Mouse (Mus musculus): ENCODE results near the gene Tmem179b. TPM values are rescaled to one million over a fixed set of nuclear protein-coding genes. Genes with fewer than 3 reads are reported as not detected.

The Tmem179b gene
- polyA plus RNA-seq, 1 experiment from 2014 or later, result 45.7 TPM

DNA sequence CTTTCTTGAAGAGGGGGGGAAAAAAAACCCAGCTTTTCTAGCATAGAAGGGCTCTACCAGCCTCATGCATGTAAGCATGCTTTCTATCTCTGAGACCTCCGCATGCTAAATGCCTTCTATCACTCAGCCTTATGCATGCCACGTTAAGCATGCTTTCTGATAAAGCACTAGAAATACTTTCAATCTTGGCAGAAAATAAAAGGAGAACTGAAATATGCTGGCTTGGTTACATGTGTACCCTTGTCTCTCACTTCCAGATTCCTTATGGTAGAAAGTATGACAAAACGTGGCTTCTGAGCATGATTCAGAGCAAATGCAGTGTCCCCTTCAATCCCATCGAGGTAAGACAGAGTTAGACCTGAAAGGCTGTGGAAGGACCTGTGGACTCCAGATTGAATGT, 11.0 kb downstream of the Tmem179b start:
- ATAC-seq (ENCODE audit: low FRiP score) (no peak), DNase-seq (ENCODE audit: low spot score, missing footprints) (no peak)
- no peak overlapping the region for H3K27ac ChIP-seq (ENCODE audit: low read depth, low read length)
- H3K27me3 ChIP-seq (ENCODE audit: control insufficient read depth, insufficient read depth, low read length), result no peaks in the 10 kb centered on the region
- H3K4me1 ChIP-seq (ENCODE audit: control insufficient read depth, insufficient read depth, low read length), result peaks cover 2% of the 10 kb centered on the region
- H3K9ac ChIP-seq (ENCODE audit: low read length), result no peak overlapping the region
- H3K36me3 ChIP-seq (ENCODE audit: control insufficient read depth, insufficient read depth, low read length), result peaks cover 54% of the 10 kb centered on the region
- no peak overlapping the region for H3K4me2 ChIP-seq
- H3K4me3 ChIP-seq (ENCODE audit: low read depth, low read length), result no peak overlapping the region
- 96% methylated on average over 4 of the region's 4 CpGs for WGBS
- no peaks in the 10 kb centered on the region for H3K9me3 ChIP-seq (ENCODE audit: control insufficient read depth, low read length)

DNA sequence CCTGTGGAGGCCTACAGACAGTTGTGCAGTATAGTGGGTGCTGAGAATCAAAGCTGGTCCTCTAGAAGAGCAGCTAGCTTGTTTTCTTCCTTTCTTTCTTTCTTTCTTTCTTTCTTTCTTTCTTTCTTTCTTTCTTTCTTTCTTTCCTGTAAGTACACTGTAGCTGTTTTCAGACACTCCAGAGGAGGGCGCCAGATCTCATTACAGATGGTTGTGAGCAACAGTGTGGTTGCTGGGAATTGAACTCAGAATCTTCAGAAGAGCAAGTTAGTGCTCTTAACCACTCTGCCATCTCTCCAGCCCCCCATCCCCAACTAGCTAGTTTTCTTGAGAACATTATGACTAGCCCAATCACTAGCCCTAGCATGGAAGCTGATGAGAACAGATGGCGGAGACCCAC, 13.5 kb downstream of the Tmem179b start:
- DNase-seq (ENCODE audit: low spot score, missing footprints), result no peak
- no peak overlapping the region for H3K4me3 ChIP-seq (ENCODE audit: low read depth, low read length)
- no peak overlapping the region for H3K4me2 ChIP-seq
- H3K36me3 ChIP-seq (ENCODE audit: control insufficient read depth, insufficient read depth, low read length), result peaks cover 30% of the 10 kb centered on the region
- no peak for ATAC-seq (ENCODE audit: low FRiP score)
- 92% methylated on average over 2 of the region's 2 CpGs for WGBS
- H3K9me3 ChIP-seq (ENCODE audit: control insufficient read depth, low read length), result no peaks in the 10 kb centered on the region
- no peaks in the 10 kb centered on the region for H3K27me3 ChIP-seq (ENCODE audit: control insufficient read depth, insufficient read depth, low read length)
- no peak overlapping the region for H3K9ac ChIP-seq (ENCODE audit: low read length)
- peaks cover 10% of the 10 kb centered on the region for H3K4me1 ChIP-seq (ENCODE audit: control insufficient read depth, insufficient read depth, low read length)
- no peak overlapping the region for H3K27ac ChIP-seq (ENCODE audit: low read depth, low read length)

DNA sequence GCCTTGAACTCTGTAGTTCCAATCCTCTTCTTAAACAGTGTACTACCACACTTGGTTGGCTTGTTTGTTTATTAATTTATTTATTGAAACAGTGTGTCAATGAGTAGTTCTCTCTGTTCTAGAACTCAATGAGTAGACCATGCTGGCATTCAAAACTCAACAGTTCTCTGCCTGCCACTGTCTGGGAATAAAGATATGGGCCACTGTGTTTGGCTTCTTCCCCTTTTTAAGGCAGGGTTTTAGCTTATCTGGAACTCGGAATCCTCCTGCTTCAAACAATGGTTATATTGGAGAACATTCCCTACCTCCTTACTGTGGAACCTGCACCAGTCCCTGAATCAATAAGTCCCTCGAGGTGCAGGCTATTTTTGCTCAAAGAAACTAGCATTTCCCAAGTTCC, 15.4 kb downstream of the Tmem179b start:
- H3K27ac ChIP-seq (ENCODE audit: low read depth, low read length), result no peak overlapping the region
- no peak overlapping the region for H3K4me2 ChIP-seq
- no peak overlapping the region for H3K9ac ChIP-seq (ENCODE audit: low read length)
- H3K4me3 ChIP-seq (ENCODE audit: low read depth, low read length), result no peak overlapping the region
- H3K27me3 ChIP-seq (ENCODE audit: control insufficient read depth, insufficient read depth, low read length), result no peaks in the 10 kb centered on the region
- 89% methylated on average over 2 of the region's 2 CpGs for WGBS
- H3K36me3 ChIP-seq (ENCODE audit: control insufficient read depth, insufficient read depth, low read length), result peaks cover 19% of the 10 kb centered on the region
- H3K4me1 ChIP-seq (ENCODE audit: control insufficient read depth, insufficient read depth, low read length), result peaks cover 10% of the 10 kb centered on the region
- no peak for ATAC-seq (ENCODE audit: low FRiP score)
- no peak for DNase-seq (ENCODE audit: low spot score, missing footprints)
- H3K9me3 ChIP-seq (ENCODE audit: control insufficient read depth, low read length), result no peaks in the 10 kb centered on the region

DNA sequence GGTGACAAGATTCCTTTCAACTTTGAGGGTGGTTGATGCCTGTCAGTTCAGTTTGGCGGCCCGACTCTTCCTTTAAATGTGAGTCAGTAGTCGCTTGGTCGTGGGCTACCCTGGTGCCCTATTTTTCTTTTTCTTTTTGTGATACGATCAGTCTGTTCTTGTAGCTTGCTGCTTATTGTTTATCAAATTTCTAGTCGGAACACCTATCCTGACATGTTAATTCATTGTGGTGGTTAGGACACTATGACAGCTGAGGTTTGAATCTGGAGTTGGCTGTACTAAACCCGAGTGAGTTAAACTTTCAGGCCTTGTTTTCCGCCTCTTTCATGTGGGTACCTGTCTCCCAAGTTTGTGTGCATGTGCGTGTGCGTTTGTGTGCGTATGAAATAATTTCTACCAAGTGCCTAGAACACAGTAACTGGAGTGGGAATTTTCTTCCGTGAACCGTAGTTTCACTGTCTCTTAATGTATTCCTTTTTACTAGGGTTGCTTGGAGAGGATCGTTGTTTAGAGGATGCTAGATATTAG, 16.7 kb downstream of the Tmem179b start:
- H3K27me3 ChIP-seq (ENCODE audit: control insufficient read depth, insufficient read depth, low read length), result no peaks in the 10 kb centered on the region
- peak overlapping the region; percentile 75 for H3K27ac ChIP-seq (ENCODE audit: low read depth, low read length)
- no peak for DNase-seq (ENCODE audit: low spot score, missing footprints)

DNA sequence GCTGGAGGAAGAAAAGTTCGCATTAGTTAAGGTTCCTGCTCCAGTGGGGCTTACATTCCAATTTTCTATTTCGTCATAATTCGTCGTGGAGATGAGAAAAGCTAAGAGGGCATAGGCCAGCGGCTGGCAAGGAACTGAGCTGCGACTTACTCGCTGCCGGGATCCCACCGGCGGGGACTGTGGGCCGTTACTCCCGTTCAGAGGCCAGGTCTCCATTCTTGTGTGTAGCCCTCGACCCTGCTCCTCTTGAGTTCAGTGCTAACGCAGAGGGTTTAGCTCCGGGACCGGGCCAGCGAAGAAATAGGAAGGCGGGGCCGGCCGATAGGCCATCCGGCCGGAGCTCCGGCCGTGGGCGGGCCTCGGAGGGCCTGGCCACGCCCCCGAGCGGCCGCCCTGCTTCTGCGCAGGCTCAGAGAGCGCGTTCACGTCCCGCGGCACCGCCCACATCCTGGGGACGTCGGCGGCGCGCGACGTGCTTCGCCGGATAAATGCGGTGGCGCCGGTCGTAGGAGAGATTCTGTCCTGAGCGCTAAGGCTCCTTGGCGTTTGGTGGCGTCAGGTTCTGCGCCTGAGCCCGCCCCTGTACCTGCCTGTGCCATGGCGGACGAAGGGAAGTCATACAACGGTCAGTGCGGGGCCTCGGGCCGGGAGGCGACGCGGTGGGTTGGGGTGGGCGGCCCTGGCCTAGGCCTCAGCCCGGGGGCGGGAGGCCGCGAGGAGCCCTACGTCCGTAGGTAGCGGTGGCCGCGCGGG, 17.5 kb downstream of the Tmem179b start, which contains the start of gene Nxf1:
Gene Nxf1, plus strand, starts transcription at position 439 of the 753 bp plus-strand sequence.
- Histone ChIP-seq H3K27me3 (ENCODE audit: control insufficient read depth, insufficient read depth, low read length) (no peaks in the 10 kb centered on the region), H3K4me1 (ENCODE audit: control insufficient read depth, insufficient read depth, low read length) (peaks cover 10% of the 10 kb centered on the region), H3K36me3 (ENCODE audit: control insufficient read depth, insufficient read depth, low read length) (peaks cover 15% of the 10 kb centered on the region), H3K4me3 (ENCODE audit: low read depth, low read length) (peak within 1 kb of the TSS; percentile 93), H3K4me2 (peak within 1 kb of the TSS; percentile 85), H3K27ac (ENCODE audit: low read depth, low read length) (peak within 1 kb of the TSS; percentile 75), H3K9ac (ENCODE audit: low read length) (peak within 1 kb of the TSS; percentile 90), H3K9me3 (ENCODE audit: control insufficient read depth, low read length) (no peaks in the 10 kb centered on the region)
- DNase-seq (ENCODE audit: low spot score, missing footprints), result peak; percentile 99
- ATAC-seq (ENCODE audit: low FRiP score), result peak; percentile 97
- WGBS, result under 1% methylated on average over 74 of the region's 75 CpGs

More for the DNA sequence above, 16.7 kb downstream of the Tmem179b start:
- Histone ChIP-seq H3K9ac (ENCODE audit: low read length) (peak overlapping the region; percentile 90), H3K4me1 (ENCODE audit: control insufficient read depth, insufficient read depth, low read length) (peaks cover 10% of the 10 kb centered on the region), H3K4me2 (peak overlapping the region; percentile 85), H3K36me3 (ENCODE audit: control insufficient read depth, insufficient read depth, low read length) (peaks cover 14% of the 10 kb centered on the region), H3K9me3 (ENCODE audit: control insufficient read depth, low read length) (no peaks in the 10 kb centered on the region), H3K4me3 (ENCODE audit: low read depth, low read length) (peak overlapping the region; percentile 93)
- 9% methylated on average over 14 of the region's 14 CpGs for WGBS
- ATAC-seq (ENCODE audit: low FRiP score), result no peak

DNA sequence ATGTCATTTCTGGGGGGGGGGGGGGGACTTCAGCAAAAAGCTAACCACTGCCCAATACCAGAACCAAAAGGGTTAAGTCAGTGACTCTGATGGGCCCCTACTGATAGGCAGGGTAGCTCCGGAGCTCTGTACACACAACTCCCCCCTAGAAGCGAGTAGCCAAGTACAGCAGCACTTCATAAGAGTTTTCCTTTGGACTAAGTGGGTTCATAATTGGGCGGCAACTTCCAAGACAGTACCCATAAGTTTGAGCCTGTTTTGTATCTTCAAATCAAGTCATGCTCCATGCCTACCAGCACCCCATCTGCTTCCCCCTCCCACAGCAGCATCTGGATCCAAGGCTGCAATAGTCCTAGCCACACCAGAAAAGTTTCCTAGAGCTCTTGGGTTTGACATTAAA, 18.6 kb downstream of the Tmem179b start:
- 82% methylated on average over 3 of the region's 3 CpGs for WGBS
- Histone ChIP-seq H3K27ac (ENCODE audit: low read depth, low read length) (no peak overlapping the region), H3K4me2 (no peak overlapping the region), H3K4me1 (ENCODE audit: control insufficient read depth, insufficient read depth, low read length) (peaks cover 10% of the 10 kb centered on the region), H3K9me3 (ENCODE audit: control insufficient read depth, low read length) (no peaks in the 10 kb centered on the region), H3K27me3 (ENCODE audit: control insufficient read depth, insufficient read depth, low read length) (no peaks in the 10 kb centered on the region), H3K4me3 (ENCODE audit: low read depth, low read length) (no peak overlapping the region), H3K9ac (ENCODE audit: low read length) (no peak overlapping the region), H3K36me3 (ENCODE audit: control insufficient read depth, insufficient read depth, low read length) (peaks cover 22% of the 10 kb centered on the region)
- ATAC-seq (ENCODE audit: low FRiP score) (no peak), DNase-seq (ENCODE audit: low spot score, missing footprints) (no peak)

DNA sequence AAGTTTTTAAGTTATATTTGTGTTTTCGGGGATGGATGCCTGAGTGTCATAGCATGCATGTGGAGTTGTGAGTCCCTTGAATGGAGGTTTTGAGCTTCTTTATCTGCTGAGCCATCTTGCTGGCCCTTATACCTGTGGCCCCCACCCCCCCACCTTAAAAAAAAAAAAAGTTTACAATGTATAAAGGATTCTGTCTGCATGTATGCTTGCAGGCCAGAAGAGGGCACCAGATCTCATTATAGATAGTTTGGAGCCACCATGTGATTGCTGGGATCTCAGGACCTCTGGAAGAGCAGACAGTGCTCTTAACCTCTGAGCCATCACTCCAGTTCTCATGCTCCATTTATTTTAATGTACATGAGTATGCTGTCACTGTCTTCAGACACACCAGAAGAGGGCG, 26.9 kb downstream of the Tmem179b start:
- Histone ChIP-seq H3K4me2 (no peak overlapping the region), H3K27ac (ENCODE audit: low read depth, low read length) (no peak overlapping the region), H3K9ac (ENCODE audit: low read length) (no peak overlapping the region), H3K4me1 (ENCODE audit: control insufficient read depth, insufficient read depth, low read length) (peaks cover under 1% of the 10 kb centered on the region), H3K27me3 (ENCODE audit: control insufficient read depth, insufficient read depth, low read length) (no peaks in the 10 kb centered on the region), H3K36me3 (ENCODE audit: control insufficient read depth, insufficient read depth, low read length) (peaks cover 30% of the 10 kb centered on the region), H3K9me3 (ENCODE audit: control insufficient read depth, low read length) (no peaks in the 10 kb centered on the region), H3K4me3 (ENCODE audit: low read depth, low read length) (no peak overlapping the region)
- 66% methylated on average over 2 of the region's 2 CpGs for WGBS
- DNase-seq (ENCODE audit: low spot score, missing footprints) (no peak), ATAC-seq (ENCODE audit: low FRiP score) (no peak)

DNA sequence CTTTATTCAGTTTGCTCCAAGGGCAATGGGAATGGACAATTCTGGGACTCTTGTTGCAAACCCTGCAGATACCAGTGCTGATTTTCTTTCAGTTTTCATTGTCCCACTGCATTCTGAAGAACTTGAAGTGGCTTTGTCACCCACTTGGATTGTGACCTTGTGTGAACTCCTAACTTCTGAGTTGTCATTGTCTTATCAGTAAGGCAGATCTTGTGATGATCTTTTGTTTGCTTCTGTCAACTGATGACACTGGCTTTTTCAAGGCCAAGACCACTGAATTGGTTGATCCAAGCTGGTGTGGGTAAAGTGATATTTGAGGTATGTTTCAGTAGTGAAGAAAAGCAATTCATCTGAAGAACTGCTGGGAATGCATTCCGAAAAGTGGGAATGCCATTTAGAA, 28.9 kb downstream of the Tmem179b start:
- Histone ChIP-seq H3K9ac (ENCODE audit: low read length) (no peak overlapping the region), H3K9me3 (ENCODE audit: control insufficient read depth, low read length) (no peaks in the 10 kb centered on the region), H3K4me2 (no peak overlapping the region), H3K27me3 (ENCODE audit: control insufficient read depth, insufficient read depth, low read length) (no peaks in the 10 kb centered on the region), H3K4me1 (ENCODE audit: control insufficient read depth, insufficient read depth, low read length) (peaks cover 11% of the 10 kb centered on the region), H3K36me3 (ENCODE audit: control insufficient read depth, insufficient read depth, low read length) (peaks cover 20% of the 10 kb centered on the region), H3K27ac (ENCODE audit: low read depth, low read length) (no peak overlapping the region), H3K4me3 (ENCODE audit: low read depth, low read length) (no peak overlapping the region)
- 88% methylated on average over 1 of the region's 1 CpGs for WGBS
- peak; percentile 8 for DNase-seq (ENCODE audit: low spot score, missing footprints)
- ATAC-seq (ENCODE audit: low FRiP score), result no peak

DNA sequence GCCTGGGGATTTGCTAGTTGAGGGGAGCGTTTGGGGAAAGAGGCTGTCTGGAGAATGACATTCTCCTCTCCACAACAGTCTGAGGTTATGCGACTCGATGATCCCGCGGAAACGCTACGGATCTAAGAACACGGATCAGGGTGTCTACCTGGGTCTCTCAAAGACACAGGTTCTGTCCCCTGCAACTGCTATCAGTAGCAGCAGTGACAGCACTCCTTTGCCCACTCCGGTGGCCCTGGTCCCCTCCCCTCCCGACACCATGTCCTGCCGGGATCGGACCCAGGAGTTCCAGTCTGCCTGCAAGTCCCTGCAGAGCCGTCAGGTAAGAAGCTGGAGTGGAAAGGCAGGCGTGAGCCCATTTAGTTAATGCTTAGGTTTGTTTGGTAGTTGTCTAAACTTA, 32.1 kb downstream of the Tmem179b start:
- H3K4me1 ChIP-seq (ENCODE audit: control insufficient read depth, insufficient read depth, low read length), result peaks cover 11% of the 10 kb centered on the region
- ATAC-seq (ENCODE audit: low FRiP score) (no peak), DNase-seq (ENCODE audit: low spot score, missing footprints) (no peak)
- no peaks in the 10 kb centered on the region for H3K27me3 ChIP-seq (ENCODE audit: control insufficient read depth, insufficient read depth, low read length)
- WGBS, result 28% methylated on average over 14 of the region's 14 CpGs
- H3K9ac ChIP-seq (ENCODE audit: low read length), result peak overlapping the region; percentile 78
- H3K9me3 ChIP-seq (ENCODE audit: control insufficient read depth, low read length), result no peaks in the 10 kb centered on the region
- H3K27ac ChIP-seq (ENCODE audit: low read depth, low read length), result no peak overlapping the region
- peak overlapping the region; percentile 90 for H3K4me2 ChIP-seq
- H3K36me3 ChIP-seq (ENCODE audit: control insufficient read depth, insufficient read depth, low read length), result peaks cover 16% of the 10 kb centered on the region; the same call in 1 of the 2 replicates
- H3K4me3 ChIP-seq (ENCODE audit: low read depth, low read length), result peak overlapping the region; percentile 57

Measured in midbrain, embryonic 11.5 days (tissue).